Comparison of ENCODE assay signal across 34 mouse cellular contexts in genomic region chr19:30216186-30216585, GRCm38 (mm10). TPM values are rescaled to one million over a fixed set of nuclear protein-coding genes. Genes with fewer than 3 reads are reported as not detected.
"Had no signal": no experiment of that assay in that cellular context is flagged by ENCODE, and none has a peak within 500 bp of the region (broad histone marks: within the 10 kb centered on the region; RNA-seq: fewer than 3 reads in every experiment).

No protein-coding gene starts in this region.

- H3K4me2 ChIP-seq: heart, embryonic 12.5 days; hindbrain, embryonic 12.5 days; hindbrain, embryonic 14.5 days; limb, embryonic 12.5 days; liver, embryonic 11.5 days; liver, embryonic 13.5 days; liver, embryonic 15.5 days had no signal

- H3K27ac ChIP-seq: gastrocnemius, adult 2 months; heart, adult 2 months; hindbrain, embryonic 10.5 days; hindbrain, embryonic 12.5 days; hindbrain, embryonic 14.5 days; layer of hippocampus, adult 2 months; left cerebral cortex, adult 2 months; limb, embryonic 12.5 days; liver, embryonic 13.5 days; liver, embryonic 15.5 days had no signal

- H3K36me3 ChIP-seq: heart, embryonic 12.5 days; hindbrain, embryonic 10.5 days; hindbrain, embryonic 12.5 days; limb, embryonic 12.5 days; liver, embryonic 13.5 days; liver, embryonic 15.5 days had no signal

- H3K9ac ChIP-seq: heart, embryonic 12.5 days; hindbrain, embryonic 12.5 days; hindbrain, embryonic 14.5 days; limb, embryonic 12.5 days; liver, embryonic 13.5 days; liver, embryonic 15.5 days had no signal

- ATAC-seq: hindbrain, embryonic 16.5 days; inflammation-experienced regulatory T-cells, adult 6 months; intestine, embryonic 16.5 days had no signal

- H3K27me3 ChIP-seq: heart, embryonic 12.5 days; hindbrain, embryonic 12.5 days; limb, embryonic 12.5 days; liver, embryonic 13.5 days; liver, embryonic 15.5 days had no signal

- H3K9me3 ChIP-seq: heart, embryonic 12.5 days; hindbrain, embryonic 10.5 days; hindbrain, embryonic 12.5 days; limb, embryonic 12.5 days; liver, embryonic 13.5 days; liver, embryonic 15.5 days had no signal

- DNase-seq: gastrocnemius, adult 2 months; gastrocnemius, postnatal 10 days; gastrocnemius, postnatal 25 days; heart, adult 2 months; heart, postnatal 10 days; kidney, adult 18-20 months; kidney, adult 8-10 months; kidney, postnatal 10 days; kidney, postnatal 4 days; left cerebral cortex, postnatal 4 days; liver; liver, embryonic 13.5 days had no signal

- H3K4me1 ChIP-seq: heart, embryonic 12.5 days; hindbrain, embryonic 12.5 days; limb, embryonic 12.5 days; liver, embryonic 13.5 days; liver, embryonic 15.5 days had no signal

- H3K4me3 ChIP-seq: gastrocnemius, adult 2 months; heart, adult 2 months; heart, embryonic 12.5 days; hindbrain, embryonic 10.5 days; hindbrain, embryonic 12.5 days; layer of hippocampus, adult 2 months; left cerebral cortex, adult 2 months; limb, embryonic 12.5 days; liver, embryonic 13.5 days; liver, embryonic 15.5 days had no signal

RNA-seq across cellular contexts. Expression of gene Mbl2, which starts 16.6 kb away (rescaled TPM):
- total RNA-seq: gastrocnemius, adult 2 months; gastrocnemius, postnatal 10 days; gastrocnemius, postnatal 25 days; granulocyte monocyte progenitor cell, adult 5-6 weeks; heart, adult 2 months; heart, postnatal 10 days; heart, postnatal 25 days; layer of hippocampus, adult 2 months; layer of hippocampus, postnatal 25 days; left cerebral cortex, adult 2 months; left cerebral cortex, postnatal 14 days; left cerebral cortex, postnatal 4 days had no signal
- polyA plus RNA-seq: frontal cortex, adult 2 months; heart, adult 2 months; heart, embryonic 12.5 days; heart, embryonic 14.5 days; heart, embryonic 16.5 days; hindbrain, embryonic 10.5 days; hindbrain, embryonic 12.5 days; hindbrain, embryonic 14.5 days; inflammation-experienced regulatory T-cells, adult 6 months; kidney, embryonic 14.5 days; kidney, embryonic 16.5 days; limb, embryonic 12.5 days; limb, embryonic 14.5 days had no signal

RNA-seq across cellular contexts. Expression of gene Gldc, which starts 41.0 kb away (rescaled TPM):
- total RNA-seq: granulocyte monocyte progenitor cell, adult 5-6 weeks had no signal
